Mouse (Mus musculus): Measurements from ENCODE around the gene Litaf.

DNA sequence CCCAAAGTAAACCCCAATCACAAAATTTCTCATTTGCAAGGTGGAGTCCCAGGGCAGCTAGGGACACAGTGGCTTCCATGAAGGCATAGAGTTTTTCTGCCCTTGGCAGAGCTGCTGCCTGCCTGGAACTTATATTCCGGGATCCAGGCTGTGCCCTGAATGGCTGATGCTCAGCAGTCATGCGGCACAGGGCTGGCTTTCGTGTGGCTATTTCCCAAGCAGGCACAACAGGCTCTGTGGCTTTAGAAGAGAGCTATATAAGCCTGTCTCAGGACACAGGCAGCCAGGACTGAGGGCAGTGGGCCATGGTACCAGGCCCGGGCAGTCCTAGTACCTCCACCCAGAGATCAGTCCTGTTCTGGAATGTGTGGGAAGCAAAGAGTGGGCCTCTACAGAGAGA lies 97.7 kb downstream of the Litaf start:
- TF ChIP-seq CTCF (IDR thresholded peaks at IDR 0.05; ENCODE audit: low read depth, low read length), result no peak
- TF ChIP-seq EP300 (IDR thresholded peaks at IDR 0.05; ENCODE audit: insufficient read depth, low read depth, low read length), result no peak
- no peak for TF ChIP-seq POLR2A (IDR thresholded peaks at IDR 0.05; ENCODE audit: insufficient read depth, low read length)
